Mouse (Mus musculus) E14TG2a.4 (cell line): ENCODE data around the gene Wfdc10.

Experiments
- CTCF ChIP-seq: conservative IDR thresholded peaks from 2 replicates; pipeline ENCODE4 v1.5.1; 2014; ENCODE audit warnings: low read length
- POU5F1 ChIP-seq: IDR thresholded peaks from 2 replicates; pipeline ENCODE4 v1.6.1; 2014; ENCODE audit warnings: low read length, borderline replicate concordance

GRCm38 (mm10) chr2:164705991-164706390 is 50.1 kb downstream of the Wfdc10 start:
- TF ChIP-seq CTCF = no peak
- TF ChIP-seq POU5F1 = no peak
